Mouse (Mus musculus): ENCODE results near the gene Memo1. TPM values are rescaled to one million over a fixed set of nuclear protein-coding genes. Genes with fewer than 3 reads are reported as not detected.
"Not testable (repeated sequence)": the region's sequence is repeated elsewhere in the genome, so short reads cannot be mapped to it uniquely, and the experiment has no call there.

Gene Memo1
- total and polyA plus RNA-seq, 3 experiments = 76.8 to 216 (median 110) TPM

- H3K36me3 ChIP-seq (replicated peaks) = peaks cover 23% of the 10 kb centered on the region
- no peaks in the 10 kb centered on the region for H3K27me3 ChIP-seq (ENCODE audit: insufficient read depth, low read length)
- no peak for DNase-seq (ENCODE audit: low spot score)
- ATAC-seq (ENCODE audit: extremely low read depth, insufficient number of reproducible peaks, low FRiP score, poor library complexity, severe bottlenecking) = no peak
- H3K9me3 ChIP-seq (replicated peaks) = no peaks in the 10 kb centered on the region
- TF ChIP-seq TAL1 (conservative IDR thresholded peaks at IDR 0.05; ENCODE audit: low read depth, low read length) (no peak), POLR2AphosphoS5 (IDR thresholded peaks at IDR 0.05; ENCODE audit: insufficient replicate concordance, low read depth, low read length) (no peak), GATA2 (IDR thresholded peaks at IDR 0.05; ENCODE audit: borderline replicate concordance, low read depth, low read length) (no peak), CTCF (IDR thresholded peaks at IDR 0.05; ENCODE audit: low read depth, low read length) (no peak), GATA1 (IDR thresholded peaks at IDR 0.05; ENCODE audit: borderline replicate concordance, low read length) (no peak)
- no peak overlapping the region for H3K4me3 ChIP-seq (ENCODE audit: low read depth, low read length)
- H3K4me1 ChIP-seq (ENCODE audit: insufficient read depth, low read depth, low read length) = peaks cover 4% of the 10 kb centered on the region
Measured at GRCm38 (mm10) chr17:74184739-74185138, 110.6 kb downstream of the Memo1 start.

DNA sequence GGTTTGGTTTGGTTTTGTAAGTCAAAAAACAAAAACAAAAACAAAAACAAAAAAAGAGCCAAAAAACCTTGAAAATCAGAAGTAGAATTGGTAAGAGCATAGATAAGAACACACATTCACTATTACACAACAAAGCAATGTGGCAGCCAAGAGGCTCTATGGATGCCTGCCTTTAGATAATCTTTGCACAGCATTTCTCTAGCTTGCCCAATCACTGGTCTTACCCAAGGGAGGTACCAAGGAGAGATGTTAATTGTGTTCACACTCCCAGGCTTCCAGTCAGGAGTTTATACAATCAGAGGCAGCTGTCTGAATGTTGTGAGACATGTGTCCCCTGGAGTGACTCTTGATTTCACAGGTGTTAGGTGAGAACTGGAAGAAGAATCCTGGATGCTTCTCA is 114.4 kb downstream of the Memo1 start:
- TF ChIP-seq TAL1 (conservative IDR thresholded peaks at IDR 0.05; ENCODE audit: low read depth, low read length) (no peak), CTCF (IDR thresholded peaks at IDR 0.05; ENCODE audit: low read depth, low read length) (no peak), POLR2AphosphoS5 (IDR thresholded peaks at IDR 0.05; ENCODE audit: insufficient replicate concordance, low read depth, low read length) (no peak), GATA2 (IDR thresholded peaks at IDR 0.05; ENCODE audit: borderline replicate concordance, low read depth, low read length) (no peak), GATA1 (IDR thresholded peaks at IDR 0.05; ENCODE audit: borderline replicate concordance, low read length) (no peak)
- no peak for DNase-seq (ENCODE audit: low spot score)
- H3K36me3 ChIP-seq (replicated peaks) = peaks cover 5% of the 10 kb centered on the region
- no peak for ATAC-seq (ENCODE audit: extremely low read depth, insufficient number of reproducible peaks, low FRiP score, poor library complexity, severe bottlenecking)
- no peak overlapping the region for H3K4me3 ChIP-seq (ENCODE audit: low read depth, low read length)
- H3K9me3 ChIP-seq (replicated peaks) = no peaks in the 10 kb centered on the region
- H3K27me3 ChIP-seq (ENCODE audit: insufficient read depth, low read length) = no peaks in the 10 kb centered on the region
- no peaks in the 10 kb centered on the region for H3K4me1 ChIP-seq (ENCODE audit: insufficient read depth, low read depth, low read length)

- not testable (repeated sequence) for H3K27me3 ChIP-seq (ENCODE audit: insufficient read depth, low read length); H3K9me3 ChIP-seq (replicated peaks); H3K4me3 ChIP-seq (ENCODE audit: low read depth, low read length); DNase-seq (ENCODE audit: low spot score); H3K36me3 ChIP-seq (replicated peaks); ATAC-seq (ENCODE audit: extremely low read depth, insufficient number of reproducible peaks, low FRiP score, poor library complexity, severe bottlenecking); H3K4me1 ChIP-seq (ENCODE audit: insufficient read depth, low read depth, low read length)
Measured at GRCm38 (mm10) chr17:74179640-74180039, 115.7 kb downstream of the Memo1 start.

- Histone ChIP-seq H3K4me3 (ENCODE audit: low read depth, low read length) (no peak overlapping the region), H3K36me3 (replicated peaks) (no peaks in the 10 kb centered on the region), H3K4me1 (ENCODE audit: insufficient read depth, low read depth, low read length) (no peaks in the 10 kb centered on the region), H3K27me3 (ENCODE audit: insufficient read depth, low read length) (peaks cover 8% of the 10 kb centered on the region; the same call in 1 of the 2 replicates), H3K9me3 (replicated peaks) (no peaks in the 10 kb centered on the region)
- DNase-seq (ENCODE audit: low spot score) (no peak), ATAC-seq (ENCODE audit: extremely low read depth, insufficient number of reproducible peaks, low FRiP score, poor library complexity, severe bottlenecking) (no peak)
- no peak for TF ChIP-seq GATA2 (IDR thresholded peaks at IDR 0.05; ENCODE audit: borderline replicate concordance, low read depth, low read length)
- TF ChIP-seq CTCF (IDR thresholded peaks at IDR 0.05; ENCODE audit: low read depth, low read length) = no peak
- TF ChIP-seq POLR2AphosphoS5 (IDR thresholded peaks at IDR 0.05; ENCODE audit: insufficient replicate concordance, low read depth, low read length) = no peak
- no peak for TF ChIP-seq GATA1 (IDR thresholded peaks at IDR 0.05; ENCODE audit: borderline replicate concordance, low read length)
- no peak for TF ChIP-seq TAL1 (conservative IDR thresholded peaks at IDR 0.05; ENCODE audit: low read depth, low read length)
Measured at GRCm38 (mm10) chr17:74173726-74174125, 121.6 kb downstream of the Memo1 start.

DNA sequence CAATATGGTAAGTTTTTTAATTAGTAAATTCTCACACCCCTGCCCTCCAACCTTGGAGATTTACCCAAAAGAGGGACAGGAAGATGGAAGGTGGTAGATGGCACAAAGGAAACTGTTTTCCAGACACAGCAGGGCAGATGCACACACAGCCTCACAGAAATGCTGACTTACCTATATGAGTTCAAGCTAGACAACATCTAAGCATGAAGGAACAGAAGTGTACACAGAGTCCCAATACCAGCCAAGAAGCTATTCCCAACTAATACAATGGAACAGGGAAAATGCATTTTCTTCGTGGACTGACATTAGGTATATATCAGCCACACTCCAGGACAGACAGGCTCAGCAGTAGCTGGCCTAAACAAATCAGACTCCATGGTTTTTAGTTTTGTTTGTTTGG is 122.5 kb downstream of the Memo1 start:
- Histone ChIP-seq H3K36me3 (replicated peaks) (no peaks in the 10 kb centered on the region), H3K4me3 (ENCODE audit: low read depth, low read length) (no peak overlapping the region), H3K4me1 (ENCODE audit: insufficient read depth, low read depth, low read length) (no peaks in the 10 kb centered on the region), H3K27me3 (ENCODE audit: insufficient read depth, low read length) (peaks cover 8% of the 10 kb centered on the region; the same call in 1 of the 2 replicates), H3K9me3 (replicated peaks) (no peaks in the 10 kb centered on the region)
- no peak for DNase-seq (ENCODE audit: low spot score)
- ATAC-seq (ENCODE audit: extremely low read depth, insufficient number of reproducible peaks, low FRiP score, poor library complexity, severe bottlenecking) = no peak
- no peak for TF ChIP-seq GATA1 (IDR thresholded peaks at IDR 0.05; ENCODE audit: borderline replicate concordance, low read length)
- no peak for TF ChIP-seq POLR2AphosphoS5 (IDR thresholded peaks at IDR 0.05; ENCODE audit: insufficient replicate concordance, low read depth, low read length)
- TF ChIP-seq CTCF (IDR thresholded peaks at IDR 0.05; ENCODE audit: low read depth, low read length) = no peak
- TF ChIP-seq GATA2 (IDR thresholded peaks at IDR 0.05; ENCODE audit: borderline replicate concordance, low read depth, low read length) = no peak
- no peak for TF ChIP-seq TAL1 (conservative IDR thresholded peaks at IDR 0.05; ENCODE audit: low read depth, low read length)

GRCm38 (mm10) chr17:74159443-74159894 is 135.9 kb downstream of the Memo1 start:
- H3K36me3 ChIP-seq (replicated peaks) = no peaks in the 10 kb centered on the region
- H3K4me1 ChIP-seq (ENCODE audit: insufficient read depth, low read depth, low read length) = no peaks in the 10 kb centered on the region
- H3K4me3 ChIP-seq (ENCODE audit: low read depth, low read length) = no peak overlapping the region
- DNase-seq (ENCODE audit: low spot score) (no peak), ATAC-seq (ENCODE audit: extremely low read depth, insufficient number of reproducible peaks, low FRiP score, poor library complexity, severe bottlenecking) (no peak)
- TF ChIP-seq TAL1 (conservative IDR thresholded peaks at IDR 0.05; ENCODE audit: low read depth, low read length) (no peak), GATA2 (IDR thresholded peaks at IDR 0.05; ENCODE audit: borderline replicate concordance, low read depth, low read length) (no peak), CTCF (IDR thresholded peaks at IDR 0.05; ENCODE audit: low read depth, low read length) (no peak), POLR2AphosphoS5 (IDR thresholded peaks at IDR 0.05; ENCODE audit: insufficient replicate concordance, low read depth, low read length) (no peak), GATA1 (IDR thresholded peaks at IDR 0.05; ENCODE audit: borderline replicate concordance, low read length) (no peak)
- H3K27me3 ChIP-seq (ENCODE audit: insufficient read depth, low read length) = no peaks in the 10 kb centered on the region
- H3K9me3 ChIP-seq (replicated peaks) = no peaks in the 10 kb centered on the region

GRCm38 (mm10) chr17:74158161-74158560 is 137.2 kb downstream of the Memo1 start:
- no peak for DNase-seq (ENCODE audit: low spot score)
- TF ChIP-seq GATA1 (IDR thresholded peaks at IDR 0.05; ENCODE audit: borderline replicate concordance, low read length) (no peak), CTCF (IDR thresholded peaks at IDR 0.05; ENCODE audit: low read depth, low read length) (no peak), GATA2 (IDR thresholded peaks at IDR 0.05; ENCODE audit: borderline replicate concordance, low read depth, low read length) (no peak), TAL1 (conservative IDR thresholded peaks at IDR 0.05; ENCODE audit: low read depth, low read length) (no peak), POLR2AphosphoS5 (IDR thresholded peaks at IDR 0.05; ENCODE audit: insufficient replicate concordance, low read depth, low read length) (no peak)
- no peaks in the 10 kb centered on the region for H3K9me3 ChIP-seq (replicated peaks)

More at GRCm38 (mm10) chr17:74158161-74158560, 137.2 kb downstream of the Memo1 start:
- no peak for ATAC-seq (ENCODE audit: extremely low read depth, insufficient number of reproducible peaks, low FRiP score, poor library complexity, severe bottlenecking)
- Histone ChIP-seq H3K36me3 (replicated peaks) (no peaks in the 10 kb centered on the region), H3K4me3 (ENCODE audit: low read depth, low read length) (no peak overlapping the region), H3K27me3 (ENCODE audit: insufficient read depth, low read length) (no peaks in the 10 kb centered on the region), H3K4me1 (ENCODE audit: insufficient read depth, low read depth, low read length) (no peaks in the 10 kb centered on the region)

Data from G1E (cell line).